Mouse (Mus musculus) kidney, embryonic 16.5 days (tissue): ENCODE measurements at regions not wholly inside any gene's neighbourhood (a gene's known extent, or its start where the extent isn't known, plus 50 kb on each side); places are given as distances from the start of the nearest gene placed in this dataset.

Experiments used
- ATAC-seq: fragments of 200-750 bp; cut with Nextera tagmentation; 2 replicates; pipeline ENCODE4 v1.8.0; 2017; ENCODE audit warnings: moderate TSS enrichment; ENCODE audit not compliant: low FRiP score, low TSS enrichment
- H3K27ac ChIP-seq: fragments of 300-500 bp; sonication (generic); 2 replicates; pipeline ENCODE4 v1.5.1; 2014; ENCODE audit warnings: low read length
- H3K27me3 ChIP-seq: fragments of 300-500 bp; sonication (generic); 2 replicates; pipeline ENCODE4 v1.6.1; 2014; ENCODE audit warnings: low read length, control low read depth, mixed read lengths; ENCODE audit not compliant: insufficient read depth
- H3K36me3 ChIP-seq: fragments of 300-500 bp; sonication (generic); 2 replicates; pipeline ENCODE4 v1.6.1; 2014; ENCODE audit warnings: low read length, control low read depth, mixed read lengths; ENCODE audit not compliant: insufficient read depth
- H3K4me1 ChIP-seq: fragments of 300-500 bp; sonication (generic); 2 replicates; pipeline ENCODE4 v1.6.1; 2014; ENCODE audit warnings: low read length, control low read depth, mixed read lengths; ENCODE audit not compliant: insufficient read depth
- H3K4me2 ChIP-seq: fragments of 300-500 bp; sonication (generic); replicated peaks from 2 replicates; pipeline ENCODE4 v1.6.1; 2014; ENCODE audit warnings: low read depth, low read length
- H3K4me3 ChIP-seq: fragments of 300-500 bp; sonication (generic); 2 replicates; pipeline ENCODE4 v1.5.1; 2014; ENCODE audit warnings: mild to moderate bottlenecking, low read length
- H3K9ac ChIP-seq: fragments of 300-500 bp; sonication (generic); replicated peaks from 2 replicates; pipeline ENCODE4 v1.6.1; 2014; ENCODE audit warnings: low read length
- H3K9me3 ChIP-seq: fragments of 300-500 bp; sonication (generic); 2 replicates; pipeline ENCODE4 v1.6.1; 2016; ENCODE audit warnings: low read length, control low read depth
- WGBS: fragments of 180-500 bp; shearing (Covaris S2); extraction: QIAGEN DNeasy Blood & Tissue Kit; methylation state at CpG from one replicate; pipeline ENCODE4 v1.1.7; 2014; 5-methylcytosine and 5-hydroxymethylcytosine counted together

GRCm38 (mm10) chr15:93913462-93913861 is 317.8 kb upstream of the Prickle1 start:
- no peak overlapping the region for H3K4me2 ChIP-seq
- 58% methylated on average over 5 of the region's 5 CpGs for WGBS
- no peaks in the 10 kb centered on the region for H3K27me3 ChIP-seq
- H3K4me1 ChIP-seq: peaks cover 20% of the 10 kb centered on the region
- peaks cover 3% of the 10 kb centered on the region; the same call in 1 of the 2 replicates for H3K9me3 ChIP-seq
- H3K9ac ChIP-seq: no peak overlapping the region
- no peak overlapping the region for H3K27ac ChIP-seq
- H3K4me3 ChIP-seq: no peak overlapping the region
- ATAC-seq: no peak
- no peaks in the 10 kb centered on the region for H3K36me3 ChIP-seq

DNA sequence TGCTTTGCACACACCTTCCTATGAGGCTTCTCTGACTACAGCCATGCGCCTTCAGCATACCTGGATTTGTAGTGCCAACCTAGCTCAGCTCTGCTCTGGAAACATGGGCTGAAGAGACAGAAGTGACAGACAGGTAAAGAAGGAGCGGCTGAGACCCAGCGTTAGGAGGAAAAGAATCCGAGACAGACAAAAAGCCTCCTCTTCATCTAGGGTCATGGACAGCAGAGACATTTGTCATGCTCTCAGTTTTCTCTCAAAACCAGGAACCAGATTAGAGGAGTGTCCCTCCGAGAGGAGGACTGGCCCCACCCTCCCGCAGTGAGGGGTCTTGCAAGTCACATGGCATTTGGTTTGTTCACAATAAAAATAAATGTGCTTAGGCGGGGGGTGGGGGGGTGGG is 317.4 kb upstream of the Prickle1 start:
- Histone ChIP-seq H3K9ac (no peak overlapping the region), H3K4me2 (no peak overlapping the region), H3K4me3 (no peak overlapping the region), H3K4me1 (peaks cover 20% of the 10 kb centered on the region), H3K27ac (no peak overlapping the region), H3K27me3 (no peaks in the 10 kb centered on the region), H3K9me3 (peaks cover 3% of the 10 kb centered on the region; the same call in 1 of the 2 replicates), H3K36me3 (no peaks in the 10 kb centered on the region)
- no peak for ATAC-seq
- 41% methylated on average over 7 of the region's 7 CpGs for WGBS

DNA sequence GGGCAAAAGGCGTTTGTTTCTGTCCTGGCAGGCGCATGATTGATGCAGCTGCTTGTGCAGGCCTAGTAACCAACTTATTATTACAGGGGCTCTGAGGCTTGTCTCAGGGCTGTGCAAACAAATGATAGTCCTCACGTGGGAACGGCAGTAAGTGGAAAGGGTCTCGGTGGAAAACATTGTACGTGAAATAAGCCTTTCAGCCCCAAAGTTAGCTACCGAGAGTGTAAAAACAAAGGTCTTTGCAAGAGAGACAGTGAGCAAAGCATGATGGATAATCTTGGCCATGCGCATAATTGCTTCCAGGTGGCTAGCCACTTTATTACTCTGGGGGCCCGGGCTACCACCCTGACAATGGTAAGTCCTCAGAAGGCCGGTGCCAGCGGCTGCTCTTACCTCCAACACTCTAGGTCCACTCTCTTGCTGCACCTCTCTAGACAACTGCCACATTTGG is 315.3 kb upstream of the Prickle1 start:
- H3K9ac ChIP-seq: no peak overlapping the region
- no peaks in the 10 kb centered on the region for H3K36me3 ChIP-seq
- H3K4me2 ChIP-seq: no peak overlapping the region
- peaks cover 3% of the 10 kb centered on the region; the same call in 1 of the 2 replicates for H3K9me3 ChIP-seq
- no peak overlapping the region for H3K27ac ChIP-seq
- no peak overlapping the region for H3K4me3 ChIP-seq
- 25% methylated on average over 11 of the region's 11 CpGs for WGBS
- 0 out of 2 replicates have a peak, but pooled peaks cover 4% of the 10 kb centered on the region for H3K4me1 ChIP-seq
- no peak for ATAC-seq
- H3K27me3 ChIP-seq: no peaks in the 10 kb centered on the region

- no peak for ATAC-seq
These were observed 314.5 kb upstream of the Prickle1 start for GRCm38 (mm10) chr15:93910158-93910557.

GRCm38 (mm10) chr15:93903671-93904603 is 308.2 kb upstream of the Prickle1 start:
- Histone ChIP-seq H3K4me1 (peaks cover 18% of the 10 kb centered on the region), H3K9ac (no peak overlapping the region), H3K4me2 (no peak overlapping the region), H3K27ac (no peak overlapping the region), H3K36me3 (no peaks in the 10 kb centered on the region), H3K27me3 (no peaks in the 10 kb centered on the region), H3K4me3 (no peak overlapping the region), H3K9me3 (no peaks in the 10 kb centered on the region)
- ATAC-seq: no peak
- 36% methylated on average over 18 of the region's 18 CpGs for WGBS

More at GRCm38 (mm10) chr15:93910158-93910557, 314.5 kb upstream of the Prickle1 start:
- H3K9me3 ChIP-seq: no peaks in the 10 kb centered on the region
- WGBS: 89% methylated on average over 3 of the region's 3 CpGs
- H3K4me2 ChIP-seq: no peak overlapping the region
- no peak overlapping the region for H3K27ac ChIP-seq
- no peaks in the 10 kb centered on the region for H3K27me3 ChIP-seq
- no peak overlapping the region for H3K9ac ChIP-seq
- no peaks in the 10 kb centered on the region for H3K36me3 ChIP-seq
- no peak overlapping the region for H3K4me3 ChIP-seq
- 0 out of 2 replicates have a peak, but pooled peaks cover 4% of the 10 kb centered on the region for H3K4me1 ChIP-seq

DNA sequence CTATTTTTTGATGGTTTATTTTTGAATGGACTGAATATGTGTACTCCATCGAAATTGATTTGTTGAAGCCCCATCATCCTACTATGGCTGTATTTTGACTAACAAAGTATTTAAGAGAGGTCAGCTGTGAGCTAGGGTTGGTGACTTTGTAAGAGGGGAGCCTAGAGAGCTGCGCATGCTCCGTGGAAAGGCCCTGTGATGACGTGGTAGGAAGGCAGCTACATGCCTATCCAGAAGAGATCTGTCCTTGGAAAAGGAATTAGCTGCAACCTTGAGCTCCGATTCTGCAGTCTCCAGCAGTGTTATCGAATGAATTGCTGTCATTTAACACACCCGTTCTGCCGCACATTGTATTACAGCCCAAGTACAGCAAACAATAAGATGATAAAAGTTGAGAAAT is 287.1 kb upstream of the Prickle1 start:
- Histone ChIP-seq H3K27ac (no peak overlapping the region), H3K4me1 (peaks cover 4% of the 10 kb centered on the region; the same call in 1 of the 2 replicates), H3K9me3 (no peaks in the 10 kb centered on the region), H3K9ac (no peak overlapping the region), H3K36me3 (no peaks in the 10 kb centered on the region), H3K27me3 (no peaks in the 10 kb centered on the region), H3K4me3 (no peak overlapping the region), H3K4me2 (no peak overlapping the region)
- WGBS: 93% methylated on average over 8 of the region's 8 CpGs
- no peak for ATAC-seq

DNA sequence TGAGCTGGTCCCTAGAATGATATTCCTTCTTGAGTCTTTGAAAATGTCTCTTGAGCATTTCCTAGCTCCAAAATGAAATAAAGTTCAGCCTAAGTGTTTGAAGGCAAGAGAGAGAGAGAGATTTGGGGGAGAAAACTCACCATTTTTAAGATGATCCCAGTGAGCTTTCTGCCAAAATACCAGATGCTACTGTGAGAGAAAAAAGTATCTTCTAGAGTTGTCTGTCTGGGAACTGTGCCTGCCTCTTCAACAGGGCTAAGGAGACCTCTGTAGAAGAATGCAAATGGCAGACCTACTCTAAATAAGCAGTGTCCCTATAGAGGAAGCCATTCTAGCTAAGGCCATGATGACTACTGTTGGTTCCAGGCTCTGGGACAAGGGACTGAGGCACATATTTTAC is 285.6 kb upstream of the Prickle1 start:
- H3K9ac ChIP-seq: no peak overlapping the region

DNA sequence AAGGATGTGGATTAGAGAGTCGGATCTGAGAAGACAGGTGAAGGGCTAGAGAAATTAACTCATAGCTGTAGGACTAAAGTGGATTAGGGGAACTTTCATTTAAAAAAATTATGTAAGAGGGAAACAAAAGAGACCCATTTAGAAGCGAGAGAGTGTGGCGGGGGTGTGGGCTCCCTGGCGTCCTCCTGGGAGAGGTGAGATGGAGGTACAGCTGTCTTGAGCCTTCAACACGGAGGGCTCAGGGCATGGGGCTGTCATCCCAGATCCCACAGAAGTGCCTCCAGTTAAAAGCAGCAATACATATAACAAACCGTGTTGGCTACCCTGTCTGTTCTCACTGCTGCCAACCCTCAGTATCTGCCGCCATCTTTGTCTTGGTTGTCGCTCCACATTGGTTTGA is 284.6 kb upstream of the Prickle1 start:
- no peak overlapping the region for H3K9ac ChIP-seq
- H3K9me3 ChIP-seq: no peaks in the 10 kb centered on the region
- ATAC-seq: no peak
- no peak overlapping the region for H3K4me3 ChIP-seq
- peaks cover 4% of the 10 kb centered on the region; the same call in 1 of the 2 replicates for H3K4me1 ChIP-seq
- no peak overlapping the region for H3K4me2 ChIP-seq
- H3K27me3 ChIP-seq: no peaks in the 10 kb centered on the region
- no peak overlapping the region for H3K27ac ChIP-seq
- 95% methylated on average over 8 of the region's 8 CpGs for WGBS
- no peaks in the 10 kb centered on the region for H3K36me3 ChIP-seq

More for the DNA sequence above, 285.6 kb upstream of the Prickle1 start:
- Histone ChIP-seq H3K36me3 (no peaks in the 10 kb centered on the region), H3K4me3 (no peak overlapping the region), H3K27ac (no peak overlapping the region), H3K4me1 (peaks cover 4% of the 10 kb centered on the region; the same call in 1 of the 2 replicates), H3K9me3 (no peaks in the 10 kb centered on the region), H3K27me3 (no peaks in the 10 kb centered on the region), H3K4me2 (no peak overlapping the region)
- ATAC-seq: no peak

- H3K9me3 ChIP-seq: no peaks in the 10 kb centered on the region
- H3K9ac ChIP-seq: no peak overlapping the region
- no peak overlapping the region for H3K4me3 ChIP-seq
- no peak for ATAC-seq
- H3K36me3 ChIP-seq: no peaks in the 10 kb centered on the region
- H3K27ac ChIP-seq: no peak overlapping the region
- H3K4me2 ChIP-seq: no peak overlapping the region
- H3K4me1 ChIP-seq: peaks cover 4% of the 10 kb centered on the region; the same call in 1 of the 2 replicates
- H3K27me3 ChIP-seq: no peaks in the 10 kb centered on the region
- WGBS: 63% methylated on average over 3 of the region's 3 CpGs
These were observed 283.3 kb upstream of the Prickle1 start for GRCm38 (mm10) chr15:93879006-93879405.

GRCm38 (mm10) chr15:93876335-93876734 is 280.6 kb upstream of the Prickle1 start:
- H3K9ac ChIP-seq: no peak overlapping the region
- H3K4me2 ChIP-seq: no peak overlapping the region
- H3K4me1 ChIP-seq: peaks cover 4% of the 10 kb centered on the region; the same call in 1 of the 2 replicates
- no peaks in the 10 kb centered on the region for H3K9me3 ChIP-seq
- ATAC-seq: no peak
- no peak overlapping the region for H3K27ac ChIP-seq
- no peaks in the 10 kb centered on the region for H3K36me3 ChIP-seq
- H3K27me3 ChIP-seq: no peaks in the 10 kb centered on the region
- H3K4me3 ChIP-seq: no peak overlapping the region
- WGBS: 87% methylated on average over 10 of the region's 10 CpGs
